Mouse (Mus musculus) frontal cortex, postnatal 25 days (tissue): ENCODE data around the gene Sox5.
"Not testable (repeated sequence)": the region's sequence is repeated elsewhere in the genome, so short reads cannot be mapped to it uniquely, and the experiment has no call there.

ENCODE experiments used
- DNase-seq, 2 experiments: peaks; one replicate each; pipeline ENCODE4 v3.0.0; 2022; ENCODE audit warnings: low spot score in 2 of 2

Sox5 gene

GRCm38 (mm10) chr6:144197209-144198119 lies 584.3 kb downstream of the Sox5 start:
- DNase-seq, result no peak

DNA sequence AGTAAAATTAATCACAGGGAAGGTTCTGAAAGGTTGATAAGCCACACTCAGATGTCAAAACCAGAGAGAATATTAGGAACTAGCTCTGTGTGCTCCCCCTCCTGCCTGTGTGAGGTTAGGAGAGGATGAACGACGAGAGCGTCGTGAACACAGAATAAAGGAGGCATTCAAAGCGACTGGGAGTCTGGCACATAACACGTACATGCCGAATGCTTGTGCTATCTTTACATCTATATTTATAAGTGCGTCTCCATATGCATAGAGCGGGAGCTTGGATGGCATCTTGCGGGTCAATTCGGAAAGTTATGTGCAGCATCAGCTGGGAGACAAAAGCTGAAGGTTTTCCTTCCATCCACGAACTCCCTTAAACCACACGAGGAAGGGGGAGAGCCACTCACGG lies 585.8 kb downstream of the Sox5 start:
- no peak for DNase-seq

- no peak for DNase-seq
Measured at GRCm38 (mm10) chr6:144183087-144183486, 598.7 kb downstream of the Sox5 start.

DNA sequence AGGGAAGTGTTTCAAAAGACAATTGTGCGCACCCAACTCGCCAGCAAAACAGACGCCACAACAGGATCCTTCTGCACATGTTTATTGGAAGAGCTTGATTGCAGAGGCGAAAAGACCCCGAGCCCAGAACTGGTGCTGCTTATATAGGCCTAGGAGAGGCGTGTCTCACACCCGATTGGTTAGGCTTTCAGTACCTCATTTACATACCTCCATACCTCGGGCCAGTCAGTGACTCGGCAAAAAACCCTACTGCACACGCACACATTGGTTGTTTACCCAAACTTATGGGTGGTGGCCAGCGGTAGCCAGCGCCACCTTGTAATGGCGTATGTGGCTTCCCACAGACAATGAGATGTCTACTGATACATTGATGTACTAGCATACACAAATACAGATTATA lies 599.3 kb downstream of the Sox5 start:
- not testable (repeated sequence) for DNase-seq

GRCm38 (mm10) chr6:144181083-144181866 lies 600.5 kb downstream of the Sox5 start:
- DNase-seq, result no peak

DNA sequence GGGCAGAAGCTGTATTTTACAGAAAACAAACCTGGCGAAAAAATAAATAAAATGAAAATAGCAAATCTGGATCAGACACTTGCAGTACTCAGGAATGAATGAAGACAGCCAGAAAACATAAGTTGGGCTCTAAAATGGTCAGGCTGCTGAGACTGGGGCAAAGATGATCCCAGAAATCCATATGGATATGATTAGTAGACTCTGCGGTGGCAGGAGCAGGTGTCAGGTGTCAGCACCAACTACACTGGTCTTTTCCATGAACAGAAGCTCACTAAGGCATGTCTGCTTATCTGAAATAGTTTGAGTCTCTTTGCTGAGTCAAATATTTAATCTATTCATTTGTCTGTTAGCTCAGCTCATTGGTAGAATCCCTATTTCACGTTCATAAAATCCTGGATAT lies 602.7 kb downstream of the Sox5 start:
- no peak for DNase-seq

- no peak for DNase-seq
Measured at GRCm38 (mm10) chr6:144176674-144177073, 605.1 kb downstream of the Sox5 start.

GRCm38 (mm10) chr6:144175590-144175989 lies 606.2 kb downstream of the Sox5 start:
- DNase-seq, result no peak

DNA sequence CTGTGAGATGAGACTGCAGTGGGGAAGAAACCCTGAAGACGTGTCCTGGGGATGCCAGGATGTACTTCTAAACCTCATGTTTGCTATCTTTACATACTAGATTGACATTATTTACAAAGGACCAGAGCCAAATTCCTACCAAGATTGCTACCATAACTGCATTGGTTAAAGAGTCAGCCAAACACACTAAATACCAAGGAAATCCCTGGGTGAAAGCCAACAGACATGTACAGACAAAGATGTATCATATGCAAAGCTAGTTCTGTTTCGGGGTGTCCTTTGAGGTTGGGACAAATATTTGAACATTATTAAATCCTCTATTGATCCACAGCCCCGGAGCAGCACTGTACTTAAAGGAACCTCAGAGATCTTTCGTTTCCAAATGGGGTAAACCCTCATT lies 611.2 kb downstream of the Sox5 start:
- no peak for DNase-seq

DNA sequence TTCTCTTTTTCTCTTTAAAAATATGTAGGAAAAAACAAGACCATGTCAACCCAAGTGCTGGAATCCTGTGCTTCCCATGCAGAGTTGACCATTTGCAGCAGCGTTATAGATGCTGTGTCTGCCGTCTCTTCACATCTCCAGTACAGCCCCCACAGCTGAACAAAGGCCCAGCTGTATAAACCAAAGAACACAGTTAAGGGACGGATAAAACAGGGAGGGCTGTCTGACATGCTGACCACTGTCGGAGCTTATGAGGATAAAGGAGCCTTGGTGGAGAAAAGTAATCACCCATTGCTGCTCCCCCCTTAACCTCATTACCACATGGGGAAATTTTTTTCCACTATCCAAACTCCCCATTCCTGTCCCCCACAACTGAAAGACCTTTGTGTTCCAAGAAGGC lies 612.0 kb downstream of the Sox5 start:
- DNase-seq, result no peak

DNA sequence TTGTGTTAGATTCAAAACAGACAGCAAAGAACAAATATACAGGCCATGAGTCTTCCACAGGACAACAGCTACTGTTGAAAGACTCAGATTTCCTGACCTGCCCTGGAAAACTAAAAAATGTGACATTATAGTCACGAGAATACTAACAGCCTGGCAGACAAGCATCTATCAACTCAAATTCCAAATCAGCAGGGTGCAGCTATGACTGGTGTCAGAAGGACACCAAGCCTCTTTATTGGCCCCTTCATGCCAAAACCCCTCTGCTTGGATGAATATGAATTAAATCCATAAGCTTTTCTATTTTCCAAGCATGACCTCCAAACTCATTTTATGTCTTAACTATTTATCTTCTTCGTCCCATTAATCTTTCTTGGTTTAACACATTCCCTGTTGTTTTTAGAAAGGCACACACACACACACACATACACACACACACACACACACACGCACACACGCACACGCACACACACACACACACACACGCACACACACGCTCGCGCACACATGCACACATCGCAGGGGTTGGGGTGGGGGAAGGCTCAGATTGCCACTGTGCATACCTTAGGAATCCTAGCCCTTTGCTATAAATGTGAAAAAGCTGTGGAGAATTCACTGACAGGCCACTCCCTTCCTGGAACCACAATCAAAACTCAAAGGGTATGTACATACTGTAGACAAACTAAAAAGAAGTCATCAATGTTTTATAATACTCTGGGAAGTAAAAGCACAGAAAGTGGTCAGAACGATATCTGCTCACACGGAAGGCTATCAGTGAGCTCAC lies 612.9 kb downstream of the Sox5 start:
- DNase-seq, result no peak

GRCm38 (mm10) chr6:144167058-144167457 lies 614.7 kb downstream of the Sox5 start:
- DNase-seq, result no peak

GRCm38 (mm10) chr6:144166651-144167050 lies 615.1 kb downstream of the Sox5 start:
- DNase-seq, result no peak

GRCm38 (mm10) chr6:144166104-144166503 lies 615.7 kb downstream of the Sox5 start:
- no peak for DNase-seq

- DNase-seq, result no peak
Measured at GRCm38 (mm10) chr6:144163501-144163900, 618.3 kb downstream of the Sox5 start.

DNA sequence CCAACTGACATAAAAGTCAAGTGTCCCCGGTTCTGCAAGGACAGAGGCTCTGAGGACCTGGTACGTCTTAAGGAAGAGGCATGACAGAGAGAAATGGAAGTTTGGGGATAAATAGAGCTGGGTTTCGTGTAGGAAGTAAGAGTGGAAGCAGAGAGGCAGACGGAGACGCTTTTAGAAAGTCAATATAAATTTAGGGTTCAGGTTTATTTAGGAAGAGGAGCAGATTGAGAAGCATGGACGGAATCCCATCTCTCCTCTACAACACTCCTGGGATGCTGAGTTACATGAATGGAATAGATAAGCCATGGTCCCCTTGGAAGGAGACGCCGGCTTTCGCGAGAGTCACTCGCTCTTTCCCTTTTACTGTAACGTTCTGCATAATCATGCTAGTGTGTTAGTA lies 623.1 kb downstream of the Sox5 start:
- no peak for DNase-seq

GRCm38 (mm10) chr6:144154892-144155424 lies 626.8 kb downstream of the Sox5 start:
- no peak for DNase-seq

DNA sequence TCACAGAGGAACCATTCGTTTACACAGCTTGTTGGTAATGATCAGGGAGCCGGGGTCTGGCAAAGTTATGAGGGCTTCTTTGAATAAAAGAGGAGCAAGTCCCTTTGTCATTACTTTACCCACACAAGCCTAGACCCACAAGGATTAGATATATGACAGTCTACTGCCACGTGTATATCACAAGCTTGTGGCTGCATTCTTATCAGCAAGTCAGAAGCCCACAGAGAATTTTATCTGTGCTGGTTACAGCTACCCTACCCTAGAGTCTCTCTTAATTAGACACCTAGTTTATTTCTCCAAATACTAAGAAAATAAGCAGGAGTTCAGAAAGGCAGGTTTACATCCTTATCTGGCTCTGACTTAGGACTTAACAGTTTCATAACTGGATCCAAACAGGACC lies 629.8 kb downstream of the Sox5 start:
- no peak for DNase-seq

- DNase-seq, result no peak
Measured at GRCm38 (mm10) chr6:144151075-144151474, 630.7 kb downstream of the Sox5 start.

- no peak for DNase-seq
Measured at GRCm38 (mm10) chr6:144137397-144137796, 644.4 kb downstream of the Sox5 start.

DNA sequence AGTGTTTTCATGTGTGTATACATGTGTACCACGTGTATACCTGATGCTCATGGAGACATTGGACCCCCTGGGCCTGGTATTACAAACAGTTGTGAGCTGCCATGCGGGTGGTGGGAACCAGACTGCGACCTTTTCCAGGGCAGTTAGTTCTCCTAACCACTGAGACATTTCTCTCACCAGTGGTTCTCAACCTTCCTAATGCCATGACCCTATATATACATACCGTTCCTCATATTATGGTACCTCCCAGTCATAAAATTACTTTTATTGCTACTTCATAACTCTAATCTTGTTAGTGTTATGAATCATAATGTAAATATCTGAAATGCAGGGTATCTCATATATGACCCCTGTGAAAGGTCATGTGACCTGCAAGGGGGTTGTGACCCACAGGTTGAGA lies 644.9 kb downstream of the Sox5 start:
- DNase-seq, result no peak

- no peak for DNase-seq
Measured at GRCm38 (mm10) chr6:144129927-144130326, 651.9 kb downstream of the Sox5 start.
